Mouse (Mus musculus) C2C12 (cell line): Measurements from ENCODE around the gene Prpf31.

Experiments used
- CEBPB ChIP-seq: IDR thresholded peaks from one replicate; pipeline ENCODE4 v1.6.1; 2011; ENCODE audit warnings: low read depth, mild to moderate bottlenecking, control low read depth, moderate library complexity
- CTCF ChIP-seq: IDR thresholded peaks from one replicate; pipeline ENCODE4 v1.5.1; 2011; ENCODE audit not compliant: control insufficient read depth, insufficient read depth, insufficient read length
- MAX ChIP-seq: IDR thresholded peaks from one replicate; pipeline ENCODE4 v1.6.1; 2011; ENCODE audit warnings: mild to moderate bottlenecking, control low read depth
- MYOD1 ChIP-seq: IDR thresholded peaks from one replicate; pipeline ENCODE4 v1.6.1; 2011; ENCODE audit warnings: low read depth; ENCODE audit not compliant: control insufficient read depth, insufficient read length
- MYOG ChIP-seq: IDR thresholded peaks from one replicate; pipeline ENCODE4 v1.6.1; 2011; ENCODE audit not compliant: control insufficient read depth, insufficient read length; ENCODE audit errors: extremely low read depth
- USF1 ChIP-seq: IDR thresholded peaks from one replicate; pipeline ENCODE4 v1.6.1; 2011; ENCODE audit warnings: low read depth, mild to moderate bottlenecking, control low read depth, moderate library complexity

DNA sequence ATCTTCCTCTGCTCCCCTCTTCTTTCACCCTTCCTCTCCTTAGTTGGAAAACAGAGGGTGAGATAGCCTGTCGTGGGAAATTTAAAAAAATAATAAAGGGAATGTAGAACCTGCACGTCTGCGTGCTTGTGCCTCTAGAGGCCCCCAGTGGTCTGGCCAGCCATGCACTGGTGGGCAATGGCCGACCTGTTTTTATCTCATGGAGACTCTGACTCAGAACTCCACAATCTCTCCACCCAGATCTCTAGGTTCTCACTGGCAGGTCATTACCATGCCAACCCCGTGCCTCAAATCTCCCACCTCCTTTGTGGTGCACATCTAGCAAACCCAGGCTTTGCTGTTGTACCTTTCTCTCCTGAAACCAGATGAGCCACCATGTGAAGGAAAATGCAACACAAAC lies 35.1 kb upstream of the Prpf31 start:
- no peak for TF ChIP-seq CTCF
- no peak for TF ChIP-seq USF1
- TF ChIP-seq MAX: no peak
- no peak for TF ChIP-seq CEBPB
- no peak for TF ChIP-seq MYOD1
- TF ChIP-seq MYOG: no peak
